Mouse (Mus musculus): ENCODE measurements at regions not wholly inside any gene's neighbourhood (a gene's known extent, or its start where the extent isn't known, plus 50 kb on each side); places are given as distances from the start of the nearest gene placed in this dataset.
"Not testable (repeated sequence)": the region's sequence is repeated elsewhere in the genome, so short reads cannot be mapped to it uniquely, and the experiment has no call there.

- TF ChIP-seq FLI1 (IDR thresholded peaks at IDR 0.05; ENCODE audit: low read length) (no peak), GATA1 (IDR thresholded peaks at IDR 0.05; ENCODE audit: borderline replicate concordance, low read length) (no peak)
- Histone ChIP-seq H3K27me3 (replicated peaks) (no peaks in the 10 kb centered on the region), H3K9me3 (no peaks in the 10 kb centered on the region), H3K4me3 (replicated peaks) (no peak overlapping the region), H3K4me1 (no peaks in the 10 kb centered on the region), H3K36me3 (replicated peaks; ENCODE audit: low read length) (no peaks in the 10 kb centered on the region)
Measured at GRCm38 (mm10) chr6:101720513-101720912, 342.8 kb upstream of the Pdzrn3 start.

- Histone ChIP-seq H3K4me3 (replicated peaks) (no peak overlapping the region), H3K36me3 (replicated peaks; ENCODE audit: low read length) (no peaks in the 10 kb centered on the region), H3K4me1 (no peaks in the 10 kb centered on the region), H3K27me3 (replicated peaks) (no peaks in the 10 kb centered on the region), H3K9me3 (no peaks in the 10 kb centered on the region)
- TF ChIP-seq GATA1 (IDR thresholded peaks at IDR 0.05; ENCODE audit: borderline replicate concordance, low read length): no peak
- no peak for TF ChIP-seq FLI1 (IDR thresholded peaks at IDR 0.05; ENCODE audit: low read length)
Measured at GRCm38 (mm10) chr6:101689684-101690083, 312.0 kb upstream of the Pdzrn3 start.

GRCm38 (mm10) chr6:101686578-101686977 lies 308.9 kb upstream of the Pdzrn3 start:
- no peaks in the 10 kb centered on the region for H3K9me3 ChIP-seq
- no peaks in the 10 kb centered on the region for H3K4me1 ChIP-seq
- no peaks in the 10 kb centered on the region for H3K27me3 ChIP-seq (replicated peaks)
- H3K4me3 ChIP-seq (replicated peaks): no peak overlapping the region
- TF ChIP-seq FLI1 (IDR thresholded peaks at IDR 0.05; ENCODE audit: low read length) (no peak), GATA1 (IDR thresholded peaks at IDR 0.05; ENCODE audit: borderline replicate concordance, low read length) (no peak)
- no peaks in the 10 kb centered on the region for H3K36me3 ChIP-seq (replicated peaks; ENCODE audit: low read length)

DNA sequence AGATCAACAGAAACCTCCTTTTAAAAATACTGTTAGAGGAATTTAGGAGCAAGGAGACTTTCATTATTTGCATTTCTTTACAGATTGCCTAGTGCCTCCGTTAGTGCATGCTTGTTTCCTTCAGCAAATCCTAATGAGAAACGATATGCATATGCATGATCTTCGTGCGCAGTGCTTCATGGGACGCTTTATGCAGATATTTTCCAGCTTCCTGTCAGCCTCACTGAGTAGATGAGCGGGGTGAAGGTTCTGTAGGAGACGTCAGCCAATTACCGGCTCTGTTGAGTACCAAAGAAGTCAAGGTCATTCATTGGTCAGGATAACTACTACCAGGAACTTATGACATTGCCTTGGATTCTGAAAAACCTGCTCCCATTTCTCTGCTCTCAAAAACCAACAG lies 308.0 kb upstream of the Pdzrn3 start:
- TF ChIP-seq GATA1 (IDR thresholded peaks at IDR 0.05; ENCODE audit: borderline replicate concordance, low read length) (no peak), FLI1 (IDR thresholded peaks at IDR 0.05; ENCODE audit: low read length) (no peak)

DNA sequence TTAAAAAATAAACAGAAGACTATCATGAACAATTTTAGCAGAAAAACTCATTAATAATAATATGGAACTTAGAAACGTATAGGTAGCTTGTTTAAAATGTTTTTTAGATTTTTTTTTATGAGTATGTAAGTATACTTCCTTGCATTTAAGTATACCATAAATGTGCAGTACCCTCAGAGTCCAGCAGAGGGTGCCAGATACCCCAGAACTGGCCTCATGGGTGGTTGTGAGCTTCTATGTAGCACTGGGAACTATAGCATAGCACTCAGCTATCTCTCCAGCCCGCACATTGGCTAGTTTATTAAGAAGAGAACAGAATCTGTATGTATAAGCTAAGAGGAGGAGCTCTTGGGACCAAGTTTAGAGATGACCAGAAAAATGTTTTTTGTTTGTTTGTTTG lies 306.7 kb upstream of the Pdzrn3 start:
- no peak overlapping the region for H3K4me3 ChIP-seq (replicated peaks)
- no peaks in the 10 kb centered on the region for H3K27me3 ChIP-seq (replicated peaks)
- H3K9me3 ChIP-seq: no peaks in the 10 kb centered on the region
- H3K36me3 ChIP-seq (replicated peaks; ENCODE audit: low read length): no peaks in the 10 kb centered on the region
- H3K4me1 ChIP-seq: no peaks in the 10 kb centered on the region
- no peak for TF ChIP-seq GATA1 (IDR thresholded peaks at IDR 0.05; ENCODE audit: borderline replicate concordance, low read length)
- TF ChIP-seq FLI1 (IDR thresholded peaks at IDR 0.05; ENCODE audit: low read length): no peak

More for the DNA sequence above, 308.0 kb upstream of the Pdzrn3 start:
- no peak overlapping the region for H3K4me3 ChIP-seq (replicated peaks)
- H3K4me1 ChIP-seq: no peaks in the 10 kb centered on the region
- H3K27me3 ChIP-seq (replicated peaks): no peaks in the 10 kb centered on the region
- H3K9me3 ChIP-seq: no peaks in the 10 kb centered on the region
- no peaks in the 10 kb centered on the region for H3K36me3 ChIP-seq (replicated peaks; ENCODE audit: low read length)

DNA sequence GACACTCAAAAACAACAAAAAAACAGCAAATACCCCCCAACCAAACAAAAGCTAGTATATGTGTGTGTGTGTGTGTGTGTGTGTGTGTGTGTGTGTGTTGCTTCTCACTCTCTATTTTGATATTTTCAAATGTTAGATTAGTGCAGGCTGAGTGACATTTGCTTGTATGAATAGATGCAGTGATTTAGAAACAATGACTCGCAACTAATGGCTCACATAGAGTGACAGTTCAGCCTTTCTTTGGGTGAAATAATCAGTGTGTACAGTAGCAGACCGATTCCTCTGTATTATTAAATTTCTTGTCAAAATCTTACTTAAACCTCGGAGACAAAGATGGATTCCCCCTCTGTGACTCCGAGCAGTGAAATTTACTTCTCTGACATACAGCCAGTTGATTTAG lies 297.1 kb upstream of the Pdzrn3 start:
- no peaks in the 10 kb centered on the region for H3K4me1 ChIP-seq
- no peak for TF ChIP-seq FLI1 (IDR thresholded peaks at IDR 0.05; ENCODE audit: low read length)
- TF ChIP-seq GATA1 (IDR thresholded peaks at IDR 0.05; ENCODE audit: borderline replicate concordance, low read length): no peak
- H3K9me3 ChIP-seq: peaks cover 6% of the 10 kb centered on the region; the same call in 1 of the 2 replicates
- no peaks in the 10 kb centered on the region for H3K27me3 ChIP-seq (replicated peaks)
- H3K4me3 ChIP-seq (replicated peaks): no peak overlapping the region
- no peaks in the 10 kb centered on the region for H3K36me3 ChIP-seq (replicated peaks; ENCODE audit: low read length)

DNA sequence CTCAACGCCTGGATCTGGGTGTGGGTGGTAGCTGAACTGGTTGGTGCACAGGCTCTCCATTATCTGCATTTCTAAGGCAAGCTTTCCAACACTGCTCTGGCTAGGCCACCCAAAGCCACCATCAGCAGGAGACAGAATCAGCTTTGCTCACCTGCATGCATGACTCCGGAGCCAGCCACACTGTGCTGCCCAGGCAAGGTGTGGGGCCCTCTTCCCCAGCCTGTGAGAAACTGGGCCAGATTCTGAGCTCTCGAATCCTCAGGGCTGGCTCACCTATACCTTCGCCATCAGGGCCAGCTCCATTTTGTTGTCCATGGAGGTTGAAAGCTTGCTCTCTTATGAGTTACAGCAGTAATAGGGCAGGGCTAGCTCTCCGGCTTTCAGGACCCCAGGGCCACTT lies 293.1 kb upstream of the Pdzrn3 start:
- Histone ChIP-seq H3K27me3 (replicated peaks) (no peaks in the 10 kb centered on the region), H3K4me3 (replicated peaks) (no peak overlapping the region), H3K36me3 (replicated peaks; ENCODE audit: low read length) (no peaks in the 10 kb centered on the region), H3K9me3 (peaks cover 10% of the 10 kb centered on the region), H3K4me1 (no peaks in the 10 kb centered on the region)
- TF ChIP-seq GATA1 (IDR thresholded peaks at IDR 0.05; ENCODE audit: borderline replicate concordance, low read length) (no peak), FLI1 (IDR thresholded peaks at IDR 0.05; ENCODE audit: low read length) (no peak)

- H3K4me1 ChIP-seq: no peaks in the 10 kb centered on the region
- peaks cover 10% of the 10 kb centered on the region for H3K9me3 ChIP-seq
- H3K36me3 ChIP-seq (replicated peaks; ENCODE audit: low read length): no peaks in the 10 kb centered on the region
- H3K4me3 ChIP-seq (replicated peaks): no peak overlapping the region
- no peaks in the 10 kb centered on the region for H3K27me3 ChIP-seq (replicated peaks)
- TF ChIP-seq FLI1 (IDR thresholded peaks at IDR 0.05; ENCODE audit: low read length) (no peak), GATA1 (IDR thresholded peaks at IDR 0.05; ENCODE audit: borderline replicate concordance, low read length) (no peak)
Measured at GRCm38 (mm10) chr6:101669118-101669845, 291.6 kb upstream of the Pdzrn3 start.

GRCm38 (mm10) chr6:101654351-101654750 lies 276.7 kb upstream of the Pdzrn3 start:
- H3K4me1 ChIP-seq: no peaks in the 10 kb centered on the region
- no peaks in the 10 kb centered on the region for H3K27me3 ChIP-seq (replicated peaks)
- H3K36me3 ChIP-seq (replicated peaks; ENCODE audit: low read length): no peaks in the 10 kb centered on the region
- no peak for TF ChIP-seq GATA1 (IDR thresholded peaks at IDR 0.05; ENCODE audit: borderline replicate concordance, low read length)
- no peak for TF ChIP-seq FLI1 (IDR thresholded peaks at IDR 0.05; ENCODE audit: low read length)
- no peaks in the 10 kb centered on the region for H3K9me3 ChIP-seq
- H3K4me3 ChIP-seq (replicated peaks): no peak overlapping the region

DNA sequence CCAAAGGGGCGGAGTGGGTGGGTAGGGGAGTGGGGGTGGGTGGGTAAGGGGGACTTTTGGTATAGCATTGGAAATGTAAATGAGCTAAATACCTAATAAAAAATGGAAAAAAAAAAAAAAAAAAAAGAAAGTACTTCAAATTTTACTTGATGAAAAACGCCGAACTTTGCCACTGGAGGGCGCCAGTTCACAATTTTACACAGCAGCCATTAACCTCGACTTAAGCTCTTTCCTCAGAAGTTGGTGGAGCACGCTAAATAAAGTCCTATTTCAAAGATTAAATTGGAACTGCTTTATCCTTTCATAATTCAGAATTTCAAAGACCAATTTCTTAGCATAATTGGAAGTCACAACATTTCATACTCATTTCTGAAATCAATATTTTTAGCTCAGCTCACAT lies 272.7 kb upstream of the Pdzrn3 start:
- H3K27me3 ChIP-seq (replicated peaks); H3K9me3 ChIP-seq; H3K36me3 ChIP-seq (replicated peaks; ENCODE audit: low read length); H3K4me1 ChIP-seq; H3K4me3 ChIP-seq (replicated peaks): not testable (repeated sequence)

GRCm38 (mm10) chr6:101617295-101617694 lies 239.6 kb upstream of the Pdzrn3 start:
- no peak for TF ChIP-seq FLI1 (IDR thresholded peaks at IDR 0.05; ENCODE audit: low read length)
- no peak overlapping the region for H3K4me3 ChIP-seq (replicated peaks)
- no peaks in the 10 kb centered on the region for H3K36me3 ChIP-seq (replicated peaks; ENCODE audit: low read length)
- H3K9me3 ChIP-seq: no peaks in the 10 kb centered on the region
- no peaks in the 10 kb centered on the region for H3K27me3 ChIP-seq (replicated peaks)
- no peaks in the 10 kb centered on the region for H3K4me1 ChIP-seq

All from megakaryocyte, embryonic 14.5 days (primary cell).